Mouse (Mus musculus): ENCODE measurements at regions not wholly inside any gene's neighbourhood (a gene's known extent, or its start where the extent isn't known, plus 50 kb on each side); places are given as distances from the start of the nearest gene placed in this dataset.
A peak's percentile ranks its signal among the peaks of the same experiment; 100 is the strongest.

DNA sequence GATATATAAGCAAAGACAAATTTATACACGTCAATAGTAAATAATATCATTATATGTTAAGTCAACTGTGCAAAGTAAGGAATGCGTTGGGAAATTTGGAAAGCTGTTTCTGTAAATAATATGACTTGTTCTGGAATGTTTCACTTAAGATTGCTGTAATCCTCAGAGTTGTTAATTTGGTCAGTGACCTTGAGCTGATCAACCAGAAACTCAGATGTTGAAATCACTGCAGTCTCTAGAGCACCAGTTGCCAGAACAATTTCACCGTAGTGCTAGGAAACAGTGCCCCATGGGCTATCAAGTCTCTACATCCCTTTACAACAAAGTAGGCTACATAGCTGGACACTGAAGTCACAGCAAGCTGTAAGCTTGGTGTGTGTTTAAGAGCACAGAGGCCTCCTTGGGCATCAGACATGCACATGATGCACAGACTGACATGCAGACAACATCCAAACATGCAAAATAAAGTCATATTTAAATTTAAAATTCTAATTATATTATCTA is 212.6 kb downstream of the Pik3r1 start:
- no peak for DNase-seq (ENCODE audit: low spot score in 2 of 2)

DNA sequence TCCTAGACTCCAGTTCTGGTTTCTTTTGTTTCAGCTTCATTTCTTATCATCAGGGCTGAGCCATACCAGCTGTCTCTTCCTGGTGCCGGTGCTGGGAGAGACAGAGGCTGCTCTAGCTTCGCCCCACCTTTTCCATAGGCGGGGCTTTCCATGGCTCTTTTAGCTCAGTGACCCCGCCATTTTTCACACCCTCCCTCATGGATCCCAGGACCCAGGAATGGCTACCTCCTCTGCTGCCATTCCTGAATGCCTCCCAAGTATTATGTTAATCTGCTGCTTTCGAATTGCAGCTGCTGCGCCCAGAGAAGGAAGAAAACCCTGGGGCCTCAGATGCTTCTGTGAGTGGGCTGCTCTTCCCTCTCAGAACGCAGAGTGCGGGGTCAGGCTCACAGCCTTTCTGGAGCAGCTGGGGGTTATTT is 214.9 kb downstream of the Pik3r1 start:
- DNase-seq (ENCODE audit: low spot score in 2 of 2), result peak in 1 of 2 experiments; percentile 35

DNA sequence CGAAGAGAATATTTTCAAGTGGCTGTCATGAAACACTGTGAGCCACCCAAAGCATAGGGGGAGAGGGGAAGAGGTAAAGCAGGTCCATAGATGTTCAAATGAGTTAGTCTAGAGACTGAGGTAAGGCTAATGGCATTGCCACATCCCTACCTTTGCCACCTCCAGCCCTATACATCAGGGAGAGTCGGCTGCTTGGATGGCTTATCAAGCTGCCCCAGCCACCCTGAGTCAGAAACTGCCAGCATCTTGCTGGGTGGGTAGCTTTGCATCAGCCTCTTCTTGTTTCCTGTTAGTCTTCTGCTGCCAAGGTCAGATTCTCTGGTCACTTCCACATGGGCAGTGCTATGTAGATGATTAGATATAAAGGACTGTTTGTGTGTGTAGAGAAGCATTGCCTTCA is 215.6 kb downstream of the Pik3r1 start:
- DNase-seq (ENCODE audit: low spot score in 2 of 2), result peak; percentile 76 to 80

GRCm38 (mm10) chr13:101551068-101551467 is 216.9 kb downstream of the Pik3r1 start:
- peak; percentile 73 to 80 for DNase-seq (ENCODE audit: low spot score in 2 of 2)

DNA sequence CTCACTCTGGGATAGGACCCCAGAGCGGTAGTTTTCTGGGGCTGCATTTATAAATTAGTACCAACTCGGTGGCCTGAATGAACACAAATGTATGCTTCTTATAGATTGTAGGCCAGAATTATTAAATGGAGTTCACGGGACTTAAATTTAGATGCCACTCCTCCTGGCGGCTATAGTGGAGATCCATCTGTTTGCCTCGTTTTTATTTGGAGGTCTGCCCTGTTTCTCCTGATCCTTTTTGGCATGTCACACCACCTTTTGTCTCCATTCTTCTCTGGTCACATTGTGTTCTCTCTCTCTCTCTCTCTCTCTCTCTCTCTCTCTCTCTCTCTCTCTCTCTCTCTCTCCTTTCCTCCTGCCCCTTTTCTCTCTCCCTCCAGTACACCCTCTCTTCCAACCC is 217.5 kb downstream of the Pik3r1 start:
- no peak for DNase-seq (ENCODE audit: low spot score in 2 of 2)

DNA sequence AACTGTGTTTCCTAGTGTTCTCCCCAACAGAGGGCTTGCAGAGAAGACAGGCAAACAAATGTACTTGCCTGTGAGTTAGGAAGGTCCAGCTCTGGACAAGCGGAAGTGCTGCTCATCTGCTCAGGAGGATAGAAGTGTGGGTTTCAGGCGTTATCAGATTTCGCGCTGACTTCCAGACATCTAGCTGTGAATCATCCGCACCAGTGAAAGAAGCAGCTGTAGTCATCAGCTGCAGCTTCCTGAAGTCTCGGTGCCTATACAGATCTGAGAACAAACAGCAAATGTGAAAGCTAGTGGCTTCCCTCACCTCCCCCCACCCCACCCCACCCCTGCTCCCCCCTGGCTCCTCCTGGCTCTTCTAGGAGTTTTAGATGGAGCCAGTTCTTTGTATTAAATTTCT is 220.1 kb downstream of the Pik3r1 start:
- peak in 1 of 2 experiments; percentile 40 for DNase-seq (ENCODE audit: low spot score in 2 of 2)

- no peak for DNase-seq (ENCODE audit: low spot score in 2 of 2)
Measured at GRCm38 (mm10) chr13:101547365-101547764, 220.7 kb downstream of the Pik3r1 start.

DNA sequence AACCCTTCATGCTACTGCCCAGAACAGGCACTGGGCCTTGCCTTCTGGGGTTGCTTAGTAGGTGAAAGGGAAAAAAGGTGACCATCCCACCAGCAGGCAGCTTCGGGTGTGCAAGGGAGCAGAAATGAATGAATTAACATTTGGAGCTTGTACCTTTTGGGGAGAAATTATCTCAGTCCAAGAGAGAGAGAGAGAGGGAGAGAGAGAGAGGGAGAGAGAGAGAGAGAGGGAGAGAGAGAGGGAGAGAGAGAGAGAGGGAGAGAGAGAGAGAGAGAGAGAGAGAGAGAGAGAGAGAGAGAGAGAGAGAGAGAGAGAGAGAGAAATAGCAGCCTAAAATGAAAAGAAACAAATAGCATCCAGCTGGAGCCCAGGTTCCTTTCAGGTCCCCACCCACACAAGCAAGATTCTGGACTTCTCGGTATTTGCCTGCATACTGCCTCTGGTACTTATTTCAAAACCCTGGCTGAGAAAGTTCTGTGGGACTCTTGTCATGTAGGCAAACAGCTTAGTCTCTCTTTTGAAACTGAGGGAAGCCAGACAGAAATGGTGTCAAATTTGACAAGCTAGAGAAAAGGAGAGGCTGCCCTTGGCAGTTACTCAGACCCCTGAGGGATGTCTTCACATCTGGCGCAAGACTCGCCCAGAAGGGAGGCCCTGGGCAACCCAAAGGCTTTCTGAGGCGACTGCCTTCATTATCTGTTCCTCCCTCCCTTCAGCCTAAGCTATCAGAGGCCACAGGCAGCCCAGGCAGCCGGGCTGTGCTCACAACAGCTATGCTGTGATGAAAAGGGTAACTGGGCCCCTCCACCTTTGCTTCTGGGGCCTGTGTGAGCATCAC is 222.5 kb downstream of the Pik3r1 start:
- DNase-seq (ENCODE audit: low spot score in 2 of 2), result peak; percentile 85 to 87

- DNase-seq (ENCODE audit: low spot score in 2 of 2), result peak in 1 of 2 experiments; percentile 30
Measured at GRCm38 (mm10) chr13:101540391-101541191, 227.4 kb downstream of the Pik3r1 start.

GRCm38 (mm10) chr13:101538110-101538509 is 229.9 kb downstream of the Pik3r1 start:
- DNase-seq (ENCODE audit: low spot score in 2 of 2), result no peak

DNA sequence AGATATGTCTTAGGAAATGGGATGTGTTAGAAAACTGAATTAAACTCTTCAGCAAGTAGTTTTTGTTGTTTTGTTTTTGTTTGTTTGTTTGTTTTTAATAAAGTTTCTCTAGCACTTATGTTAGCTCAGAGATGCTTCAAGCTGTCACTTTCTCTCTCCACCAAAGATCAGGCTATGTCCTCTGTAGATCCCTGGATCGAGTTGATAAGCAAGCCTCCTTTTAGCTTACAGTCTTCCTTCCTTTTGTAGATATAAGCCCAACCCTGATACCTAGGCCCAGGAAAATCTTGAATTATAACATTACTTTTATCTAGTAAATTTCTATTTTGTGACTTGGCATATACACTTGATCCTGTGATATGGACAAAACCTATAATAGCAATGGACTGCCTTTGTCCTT is 232.0 kb downstream of the Pik3r1 start:
- DNase-seq (ENCODE audit: low spot score in 2 of 2), result no peak

DNA sequence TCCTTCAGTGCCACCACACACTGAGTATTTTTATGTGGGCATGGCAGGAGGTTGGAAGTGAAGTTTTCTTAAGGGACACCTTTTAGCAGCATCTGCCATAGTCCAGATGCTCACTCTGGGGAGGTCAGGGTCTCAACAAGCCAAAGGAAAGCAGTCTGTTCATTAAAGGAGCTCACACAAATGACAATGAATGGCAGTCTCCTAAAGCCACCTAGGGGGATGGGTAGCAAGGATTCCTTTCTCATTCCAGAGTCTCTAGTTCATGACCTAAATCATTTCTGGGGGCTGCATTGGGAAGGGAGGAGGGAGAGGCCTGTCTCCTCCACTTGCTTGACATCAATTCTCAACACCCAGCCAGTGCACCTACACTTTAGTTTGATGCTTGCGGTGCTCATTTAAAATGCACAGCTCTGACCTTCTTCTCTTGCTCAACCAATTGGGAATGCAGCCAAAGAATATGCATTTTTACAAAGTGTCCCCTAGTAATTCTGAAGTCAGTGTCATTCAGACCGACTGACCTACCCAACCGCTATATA is 232.6 kb downstream of the Pik3r1 start:
- no peak for DNase-seq (ENCODE audit: low spot score in 2 of 2)

- no peak for DNase-seq (ENCODE audit: low spot score in 2 of 2)
Measured at GRCm38 (mm10) chr13:101534490-101534889, 233.5 kb downstream of the Pik3r1 start.

- no peak for DNase-seq (ENCODE audit: low spot score in 2 of 2)
Measured at GRCm38 (mm10) chr13:101532913-101533312, 235.1 kb downstream of the Pik3r1 start.

DNA sequence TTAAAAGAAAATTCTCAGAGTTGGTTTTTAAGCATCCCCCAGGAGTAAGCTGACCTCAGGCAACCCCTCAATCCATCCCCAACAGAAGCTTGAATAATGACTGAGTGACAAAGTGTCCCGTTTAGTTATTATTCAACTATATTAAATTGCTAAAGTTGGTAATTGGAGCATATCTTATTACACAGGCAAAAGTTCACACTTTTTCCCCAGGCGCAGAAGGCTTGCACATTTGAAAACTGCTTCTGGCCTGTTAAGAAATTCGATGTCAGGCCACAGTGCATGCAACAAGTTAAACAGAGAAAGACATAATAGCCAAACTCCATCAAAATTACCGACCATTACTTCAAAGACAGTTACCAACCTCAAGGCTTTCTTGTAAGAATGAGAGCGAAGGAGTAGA is 240.3 kb downstream of the Pik3r1 start:
- DNase-seq (ENCODE audit: low spot score in 2 of 2), result no peak

DNA sequence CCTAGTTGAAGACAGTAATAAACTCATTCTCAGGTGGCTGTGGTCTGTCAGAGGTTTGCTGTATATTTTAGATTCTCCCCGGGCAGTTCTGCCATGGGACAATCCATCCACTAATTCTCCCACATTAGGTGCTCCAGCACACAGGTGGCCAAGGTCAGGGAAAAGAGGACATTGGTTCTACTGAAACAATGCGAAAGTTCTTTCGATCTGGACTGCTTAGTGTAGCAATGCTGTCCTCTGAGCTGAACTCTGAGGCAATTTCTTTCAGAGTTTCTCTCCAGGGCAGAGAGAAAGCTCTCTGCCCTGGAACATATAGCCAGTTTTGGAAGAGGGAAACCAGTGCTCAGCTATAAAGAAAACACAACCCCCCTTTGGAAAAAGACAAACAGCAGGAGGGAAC is 243.2 kb downstream of the Pik3r1 start:
- no peak for DNase-seq (ENCODE audit: low spot score in 2 of 2)

- DNase-seq (ENCODE audit: low spot score in 2 of 2), result no peak
Measured at GRCm38 (mm10) chr13:101524223-101524622, 243.8 kb downstream of the Pik3r1 start.

DNA sequence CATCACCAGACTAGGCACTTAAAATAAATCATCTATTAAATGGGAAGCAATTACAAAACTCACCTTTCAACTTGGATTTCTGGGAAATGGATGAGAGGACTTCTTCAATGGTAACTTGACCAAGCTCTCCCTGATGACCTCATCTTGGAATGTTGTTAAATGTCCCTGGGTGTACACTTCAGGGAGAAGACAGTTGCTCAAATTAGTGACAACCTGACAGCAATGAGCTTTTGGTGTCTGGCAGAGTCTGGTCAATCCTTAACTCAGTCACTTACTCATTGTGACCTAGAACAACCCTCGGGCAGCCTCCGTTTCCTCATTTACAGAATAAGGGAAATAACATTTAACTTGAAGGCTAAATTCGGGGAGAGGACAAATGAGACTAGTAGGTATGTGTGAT is 244.5 kb downstream of the Pik3r1 start:
- DNase-seq (ENCODE audit: low spot score in 2 of 2), result no peak

DNA sequence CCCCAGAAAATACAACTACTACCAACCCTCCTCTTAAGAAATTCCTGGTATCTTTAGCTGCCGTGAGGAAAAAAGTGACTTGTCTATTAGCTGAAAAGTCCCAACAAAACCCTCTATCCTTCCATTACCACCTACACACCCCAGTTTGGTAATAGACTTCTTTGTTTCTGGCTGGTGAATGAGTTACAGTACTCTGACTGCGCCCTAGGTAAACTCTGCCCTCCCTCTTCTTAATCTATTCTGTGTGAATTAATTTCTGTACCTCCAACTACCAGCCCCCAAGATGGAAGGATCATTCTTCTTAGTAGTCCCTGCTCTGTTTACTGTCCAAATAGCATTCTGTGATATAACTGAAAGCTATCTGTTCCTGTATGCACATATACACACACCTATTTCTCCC is 245.4 kb downstream of the Pik3r1 start:
- DNase-seq (ENCODE audit: low spot score in 2 of 2), result no peak

- no peak for DNase-seq (ENCODE audit: low spot score in 2 of 2)
Measured at GRCm38 (mm10) chr13:101513354-101513753, 254.7 kb downstream of the Pik3r1 start.

- DNase-seq (ENCODE audit: low spot score in 2 of 2), result peak in 1 of 2 experiments; percentile 41
Measured at GRCm38 (mm10) chr13:101509946-101510345, 258.1 kb downstream of the Pik3r1 start.

DNA sequence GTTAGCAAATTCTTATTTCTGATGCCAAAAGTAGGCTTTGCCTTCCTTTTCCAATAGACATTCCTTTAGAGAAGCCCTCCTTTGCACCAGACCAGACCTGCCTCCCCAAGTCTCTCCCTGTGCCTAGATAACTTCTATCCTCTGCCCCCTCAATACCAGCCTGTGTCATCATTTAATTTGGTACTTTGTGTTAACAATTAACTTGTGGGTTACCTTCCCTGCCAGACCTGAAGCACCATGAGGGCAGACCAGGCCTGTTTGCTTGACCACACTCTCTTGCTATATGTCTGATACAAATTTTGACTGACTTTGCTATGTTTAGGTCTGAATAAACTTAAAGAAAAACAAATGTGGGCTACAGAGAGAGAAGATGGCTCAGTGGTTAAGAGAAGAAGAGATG is 259.7 kb downstream of the Pik3r1 start:
- DNase-seq (ENCODE audit: low spot score in 2 of 2), result no peak
